Mouse (Mus musculus) lung, postnatal 0 days (tissue): ENCODE results near the gene Ulk1. TPM values are rescaled to one million over a fixed set of nuclear protein-coding genes. Genes with fewer than 3 reads are reported as not detected.
"Not testable (repeated sequence)": the region's sequence is repeated elsewhere in the genome, so short reads cannot be mapped to it uniquely, and the experiment has no call there.

Experiments used
- ATAC-seq: fragments of 200-750 bp; cut with Nextera tagmentation; 2 replicates; pipeline ENCODE4 v1.8.0; 2017; ENCODE audit warnings: moderate library complexity
- DNase-seq: peaks from one replicate; pipeline ENCODE4 v3.0.0-alpha.2; 2016; ENCODE audit warnings: low spot score
- H3K27ac ChIP-seq: fragments of 300-500 bp; sonication (generic); 2 replicates; pipeline ENCODE4 v1.5.1; 2014; ENCODE audit warnings: antibody characterized with exemption, mild to moderate bottlenecking, low read length, mixed read lengths
- H3K27me3 ChIP-seq: fragments of 300-500 bp; sonication (generic); replicated peaks from 2 replicates; pipeline ENCODE4 v1.6.1; 2014; ENCODE audit warnings: low read length, mixed read lengths; ENCODE audit not compliant: insufficient read depth
- H3K36me3 ChIP-seq: fragments of 300-500 bp; sonication (generic); 2 replicates; pipeline ENCODE4 v1.6.1; 2014; ENCODE audit warnings: low read length, mixed read lengths; ENCODE audit not compliant: insufficient read depth
- H3K4me1 ChIP-seq: fragments of 300-500 bp; sonication (generic); 2 replicates; pipeline ENCODE4 v1.6.1; 2014; ENCODE audit warnings: antibody characterized with exemption, low read depth, low read length, mixed read lengths; ENCODE audit not compliant: insufficient read depth
- H3K4me2 ChIP-seq: fragments of 300-500 bp; sonication (generic); replicated peaks from 2 replicates; pipeline ENCODE4 v1.6.1; 2014; ENCODE audit warnings: low read depth, mild to moderate bottlenecking, low read length, moderate library complexity, mixed read lengths
- H3K4me3 ChIP-seq: fragments of 300-500 bp; sonication (generic); 2 replicates; pipeline ENCODE4 v1.5.1; 2014; ENCODE audit warnings: low read depth, low read length
- H3K9ac ChIP-seq: fragments of 300-500 bp; sonication (generic); replicated peaks from 2 replicates; pipeline ENCODE4 v1.6.1; 2014; ENCODE audit warnings: low read depth, mild to moderate bottlenecking
- H3K9me3 ChIP-seq: fragments of 300-500 bp; sonication (generic); 2 replicates; pipeline ENCODE4 v1.6.1; 2016; ENCODE audit warnings: low read length, mixed read lengths
- CTCF ChIP-seq: IDR thresholded peaks from 2 replicates; pipeline ENCODE4 v1.5.1; 2016; ENCODE audit warnings: antibody characterized with exemption, mild to moderate bottlenecking
- EP300 ChIP-seq: IDR thresholded peaks from 2 replicates; pipeline ENCODE4 v1.6.1; 2016; ENCODE audit warnings: antibody characterized with exemption, mild to moderate bottlenecking, control low read depth
- WGBS: fragments of 180-500 bp; shearing (Covaris S2); extraction: QIAGEN DNeasy Blood & Tissue Kit; methylation state at CpG from one replicate; pipeline ENCODE4 v1.1.7; 2014; 5-methylcytosine and 5-hydroxymethylcytosine counted together
- polyA plus RNA-seq: library from polyadenylated mRNA; unstranded; fragments of >200 nt; fragmentation: Nextera tagmentation; extraction: Ambion mirVana; gene quantifications from 2 replicates; pipeline ENCODE4 v1.2.1, GENCODE M21; 2015

Ulk1 gene
- polyA plus RNA-seq, 1 experiment from 2014 or later, result 11.8 TPM

DNA sequence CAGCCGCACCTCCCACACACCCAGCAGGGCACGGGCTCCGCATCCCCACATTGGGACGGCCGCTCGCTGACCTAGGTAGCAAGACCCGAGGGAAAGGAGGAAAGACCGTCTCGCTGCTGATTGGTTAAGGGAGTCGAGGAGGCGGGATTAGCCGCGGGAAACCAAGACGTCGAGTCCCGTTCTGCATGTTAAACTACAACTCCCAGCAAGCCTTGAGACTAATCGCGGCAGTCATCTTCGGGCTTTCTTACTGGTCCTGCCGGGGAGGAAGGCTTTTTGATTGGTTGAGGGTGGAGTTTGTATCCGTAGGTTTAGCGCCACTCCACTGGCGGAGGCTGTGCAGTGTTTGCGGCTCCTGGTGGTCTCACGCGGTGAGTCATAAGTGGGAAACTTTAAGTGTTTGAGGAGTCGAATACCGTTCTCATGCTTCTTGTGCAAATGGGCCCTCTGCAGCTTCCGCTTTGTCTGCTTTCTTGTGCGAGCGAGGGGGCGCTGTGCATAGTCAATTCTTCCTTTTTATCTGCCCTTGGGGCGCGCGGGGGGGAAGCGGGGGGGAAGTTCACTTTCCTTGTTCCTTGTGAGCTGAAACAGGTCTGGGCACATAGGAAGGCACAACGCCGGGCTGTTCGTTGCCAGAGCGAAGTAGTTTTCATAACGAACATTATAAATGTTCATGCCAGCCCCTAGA, 29.9 kb upstream of the Ulk1 start, which contains the start of the genes Hscb and Chek2:
Gene Hscb, minus strand, starts transcription at position 100 of the 688 bp plus-strand sequence.
Gene Chek2, plus strand, starts transcription at position 302 of the 688 bp plus-strand sequence.
- Histone ChIP-seq H3K9ac (peak within 1 kb of the TSS; percentile 65), H3K27ac (peak within 1 kb of the TSS; percentile 86), H3K27me3 (no peaks in the 10 kb centered on the region), H3K4me3 (peak within 1 kb of the TSS; percentile 69), H3K36me3 (no peaks in the 10 kb centered on the region), H3K4me1 (no peaks in the 10 kb centered on the region), H3K4me2 (peak within 1 kb of the TSS; percentile 93), H3K9me3 (no peaks in the 10 kb centered on the region)
- peak; percentile 96 for ATAC-seq
- TF ChIP-seq EP300, result no peak
- TF ChIP-seq CTCF, result no peak; the same call in none of the 2 replicates
- WGBS, result under 1% methylated on average over 41 of the region's 41 CpGs
- DNase-seq, result peak; percentile 100

DNA sequence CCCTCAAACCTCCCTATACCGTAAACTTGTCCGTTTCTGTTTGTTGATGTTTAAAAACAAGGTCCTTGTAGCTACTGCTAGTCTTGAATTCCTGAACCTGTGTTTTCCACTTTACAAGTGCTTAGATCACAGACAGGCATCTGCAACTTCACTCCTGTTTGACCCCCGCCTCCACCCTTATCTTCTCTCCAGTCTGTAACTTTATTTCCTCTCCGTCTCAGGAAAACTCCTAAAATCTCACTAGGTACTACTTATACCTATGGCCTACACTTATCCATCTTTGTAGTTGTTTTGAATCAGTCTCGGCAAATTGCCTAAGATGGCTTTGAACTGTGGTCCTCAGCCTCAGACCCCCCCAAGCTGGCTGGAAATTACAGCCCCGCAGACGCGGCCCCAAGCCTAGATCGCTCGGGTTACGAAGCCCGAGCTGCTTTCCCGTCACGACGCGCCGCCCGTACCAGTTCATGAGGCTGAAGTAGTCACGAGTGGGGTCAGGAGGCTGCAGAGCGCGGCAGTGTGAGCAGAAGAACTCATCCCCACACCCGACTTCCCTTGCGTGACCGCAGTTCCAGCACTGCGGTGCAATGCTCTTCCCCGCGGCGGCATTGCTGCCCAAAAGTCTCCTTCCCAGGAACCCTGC, 29.3 kb upstream of the Ulk1 start:
- ATAC-seq (peak; percentile 56), DNase-seq (peak; percentile 57)
- Histone ChIP-seq H3K4me1 (no peaks in the 10 kb centered on the region), H3K9ac (peak overlapping the region; percentile 65), H3K9me3 (no peaks in the 10 kb centered on the region), H3K4me3 (peak overlapping the region; percentile 69), H3K36me3 (no peaks in the 10 kb centered on the region), H3K27ac (peak overlapping the region; percentile 86), H3K4me2 (peak overlapping the region; percentile 93), H3K27me3 (no peaks in the 10 kb centered on the region)
- 3% methylated on average over 28 of the region's 28 CpGs for WGBS
- no peak for TF ChIP-seq CTCF
- TF ChIP-seq EP300, result no peak

DNA sequence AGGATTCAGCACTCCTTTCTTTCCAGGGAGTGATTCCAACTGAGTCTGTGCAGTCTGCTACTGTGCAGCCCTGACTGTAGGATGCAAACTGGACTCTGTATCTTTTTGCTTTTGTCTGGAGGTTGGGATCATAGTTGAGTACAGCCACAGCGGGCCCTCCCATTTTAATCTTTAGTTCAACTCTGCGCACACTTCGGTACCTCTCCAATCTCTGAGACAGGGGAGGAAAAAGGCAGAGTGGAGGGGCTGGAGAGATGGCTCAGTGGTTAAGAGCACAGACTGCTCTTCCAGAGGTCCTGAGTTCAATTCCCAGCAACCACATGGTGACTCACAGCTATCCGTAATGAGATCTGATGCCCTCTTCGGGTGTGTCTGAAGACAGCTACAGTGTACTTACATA, 28.1 kb upstream of the Ulk1 start:
- not testable (repeated sequence) for H3K4me2 ChIP-seq, H3K4me1 ChIP-seq, H3K9me3 ChIP-seq, H3K27me3 ChIP-seq, H3K4me3 ChIP-seq, H3K9ac ChIP-seq, H3K36me3 ChIP-seq, ATAC-seq, H3K27ac ChIP-seq, DNase-seq
- 86% methylated on average over 5 of the region's 5 CpGs for WGBS

DNA sequence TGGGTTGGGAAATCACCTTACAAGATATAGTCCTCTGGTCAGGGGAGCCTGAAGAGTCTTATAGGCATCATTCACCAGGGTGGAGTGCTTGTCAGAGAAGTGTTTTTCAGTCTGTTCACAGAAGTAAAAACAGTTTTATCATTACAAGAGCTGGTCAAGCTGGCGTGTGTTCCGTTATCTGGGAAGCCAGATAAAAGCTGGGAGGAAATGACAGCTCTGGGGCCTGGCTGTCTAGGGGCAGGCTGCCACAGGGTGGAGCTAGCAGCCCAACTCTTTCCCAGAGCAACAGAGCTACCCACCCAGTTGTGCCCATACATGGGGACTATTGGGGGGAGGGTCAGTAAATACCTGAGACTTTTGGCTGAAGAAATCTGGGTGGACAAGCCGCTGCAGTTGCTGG, 26.1 kb upstream of the Ulk1 start:
- no peak overlapping the region for H3K9ac ChIP-seq
- TF ChIP-seq CTCF (peak; percentile 83), EP300 (peak; percentile 79)
- DNase-seq, result peak; percentile 78

DNA sequence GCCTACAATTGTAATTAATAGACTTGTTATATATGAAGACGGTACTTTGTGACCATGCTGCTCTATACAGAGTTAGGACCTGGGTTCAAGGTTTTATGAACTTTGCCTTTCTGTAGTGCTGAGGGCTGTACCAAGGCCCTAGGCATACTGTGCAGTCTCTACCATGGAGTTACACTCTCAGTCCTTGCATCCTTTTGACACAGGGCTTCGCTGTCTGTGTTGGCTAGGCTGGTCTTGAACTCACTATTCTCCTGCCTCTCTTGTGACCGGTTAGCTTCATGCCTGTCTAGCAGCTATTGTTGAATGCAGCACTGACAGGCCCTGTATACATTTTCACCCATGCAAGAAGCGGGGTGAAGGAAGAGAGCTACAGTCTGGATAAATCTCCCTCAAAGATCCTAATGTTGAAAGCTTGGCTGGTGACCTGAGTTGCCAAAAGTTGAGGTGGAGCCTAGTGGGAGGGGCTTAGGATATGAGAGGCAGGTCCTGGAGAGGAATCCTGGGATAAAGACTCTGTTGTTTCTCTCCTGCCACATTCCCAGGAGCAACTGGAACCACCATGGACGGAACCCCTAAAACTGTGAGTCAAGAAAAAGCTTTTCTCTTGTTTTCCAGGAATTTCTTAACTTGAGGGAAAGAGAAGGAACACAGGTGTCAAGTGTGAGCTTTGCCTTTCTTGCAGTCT, 21.3 kb upstream of the Ulk1 start:
- DNase-seq, result no peak
- TF ChIP-seq CTCF (no peak), EP300 (no peak)
- no peaks in the 10 kb centered on the region for H3K4me1 ChIP-seq
- no peak overlapping the region for H3K4me3 ChIP-seq
- H3K9me3 ChIP-seq, result no peaks in the 10 kb centered on the region
- H3K27me3 ChIP-seq, result no peaks in the 10 kb centered on the region
- H3K27ac ChIP-seq, result no peak overlapping the region
- no peak overlapping the region for H3K9ac ChIP-seq
- ATAC-seq, result no peak
- 87% methylated on average over 5 of the region's 5 CpGs for WGBS
- H3K36me3 ChIP-seq, result no peaks in the 10 kb centered on the region
- H3K4me2 ChIP-seq, result no peak overlapping the region

More for the DNA sequence above, 26.1 kb upstream of the Ulk1 start:
- H3K4me1 ChIP-seq, result no peaks in the 10 kb centered on the region
- no peak overlapping the region for H3K27ac ChIP-seq
- no peak overlapping the region for H3K4me2 ChIP-seq
- peak; percentile 8; the same call in 1 of the 2 replicates for ATAC-seq
- WGBS, result 15% methylated on average over 3 of the region's 3 CpGs
- H3K4me3 ChIP-seq, result no peak overlapping the region
- no peaks in the 10 kb centered on the region for H3K27me3 ChIP-seq
- H3K36me3 ChIP-seq, result no peaks in the 10 kb centered on the region
- no peaks in the 10 kb centered on the region for H3K9me3 ChIP-seq

DNA sequence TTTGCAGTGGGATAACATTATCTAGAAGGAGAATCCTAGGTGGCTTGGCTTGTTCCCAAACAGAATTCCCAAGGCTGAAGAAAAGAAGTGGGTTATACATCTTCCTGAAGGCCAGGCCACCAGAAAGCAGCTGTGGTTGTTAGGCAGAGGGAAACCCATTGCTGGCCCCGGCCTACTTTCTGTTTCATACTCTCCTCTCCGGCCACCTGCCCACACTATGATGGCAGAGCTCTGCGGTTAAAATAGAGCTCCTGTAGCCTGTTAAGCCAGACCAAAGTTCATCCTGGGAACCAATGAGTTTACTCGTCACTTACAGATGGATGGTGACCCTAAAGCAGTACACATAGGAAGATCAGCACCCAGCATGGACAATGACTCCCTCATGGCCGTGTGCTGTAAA, 17.7 kb upstream of the Ulk1 start:
- Histone ChIP-seq H3K27me3 (no peaks in the 10 kb centered on the region), H3K4me3 (no peak overlapping the region), H3K4me1 (no peaks in the 10 kb centered on the region), H3K27ac (no peak overlapping the region), H3K4me2 (no peak overlapping the region), H3K36me3 (no peaks in the 10 kb centered on the region), H3K9me3 (no peaks in the 10 kb centered on the region), H3K9ac (no peak overlapping the region)
- WGBS, result 93% methylated on average over 5 of the region's 5 CpGs
- DNase-seq, result no peak
- no peak for ATAC-seq
- TF ChIP-seq EP300 (no peak), CTCF (no peak)
